Mouse (Mus musculus) MEL (cell line): ENCODE data around the gene Tgfbr3l. TPM values are rescaled to one million over a fixed set of nuclear protein-coding genes. Genes with fewer than 3 reads are reported as not detected.

Experiments used
- DNase-seq: peaks from one replicate; pipeline ENCODE4 v3.0.0; 2011; ENCODE audit warnings: low read depth, low spot score
- H3K27ac ChIP-seq: 2 replicates; pipeline ENCODE4 v1.5.1; 2012; ENCODE audit warnings: low read depth, mild to moderate bottlenecking, control low read depth, low read length, moderate library complexity; ENCODE audit not compliant: control insufficient read depth
- H3K27me3 ChIP-seq, 2 experiments: fragments of 150-350 bp in 1 of 2; sonication (generic) in 1 of 2; 2 replicates each; pipeline ENCODE4 v1.6.1; 2012; ENCODE audit warnings: low read length in 2 of 2, mild to moderate bottlenecking in 2 of 2, improper control_type of control experiment in 1 of 2, moderate library complexity in 1 of 2; ENCODE audit not compliant: insufficient read depth in 2 of 2, control insufficient read depth in 1 of 2
- H3K36me3 ChIP-seq, 2 experiments: 2 replicates each; pipeline ENCODE4 v1.6.1; 2012 to 2014; ENCODE audit warnings: low read length in 2 of 2, improper control_type of control experiment in 1 of 2, inconsistent platforms in 1 of 2, mild to moderate bottlenecking in 1 of 2; ENCODE audit not compliant: insufficient read depth in 2 of 2, control insufficient read depth in 1 of 2
- H3K4me1 ChIP-seq, 2 experiments: fragments of 150-350 bp in 1 of 2; sonication (generic) in 1 of 2; 2 replicates each; pipeline ENCODE4 v1.6.1; 2012; ENCODE audit warnings: low read length in 2 of 2, improper control_type of control experiment in 1 of 2, mild to moderate bottlenecking in 1 of 2; ENCODE audit not compliant: insufficient read depth in 2 of 2, control insufficient read depth in 1 of 2
- H3K4me3 ChIP-seq, 2 experiments: fragments of 150-350 bp in 1 of 2; sonication (generic) in 1 of 2; 2 replicates each; pipeline ENCODE4 v1.5.1; 2012; ENCODE audit warnings: low read depth in 2 of 2, low read length in 2 of 2, mild to moderate bottlenecking in 2 of 2, moderate library complexity in 2 of 2, control low read depth in 1 of 2, improper control_type of control experiment in 1 of 2; ENCODE audit not compliant: control insufficient read depth in 1 of 2, insufficient read depth in 1 of 2
- H3K79me2 ChIP-seq: 2 replicates; pipeline ENCODE4 v1.6.1; 2012; ENCODE audit warnings: mild to moderate bottlenecking, low read length, moderate library complexity; ENCODE audit not compliant: control insufficient read depth, poor library complexity, insufficient read depth
- H3K9ac ChIP-seq: 2 replicates; pipeline ENCODE4 v1.6.1; 2012; ENCODE audit warnings: low read depth, mild to moderate bottlenecking, control low read depth, low read length, moderate library complexity; ENCODE audit not compliant: control insufficient read depth, poor library complexity, severe bottlenecking
- H3K9me3 ChIP-seq: fragments of 150-350 bp; sonication (generic); replicated peaks from 2 replicates; pipeline ENCODE4 v1.6.1; 2012; ENCODE audit warnings: mild to moderate bottlenecking, low read length, improper control_type of control experiment, moderate library complexity; ENCODE audit not compliant: insufficient read depth
- CTCF ChIP-seq, 3 experiments: IDR thresholded peaks in 2 of 3; conservative IDR thresholded peaks in 1 of 3; 2 replicates each; pipeline ENCODE4 v1.5.1; 2011 to 2012; ENCODE audit warnings: low read length in 3 of 3, low read depth in 2 of 3, mild to moderate bottlenecking in 2 of 3, improper control_type of control experiment in 1 of 3, inconsistent platforms in 1 of 3, mixed read lengths in 1 of 3, moderate library complexity in 1 of 3; ENCODE audit not compliant: control insufficient read depth in 1 of 3, insufficient read depth in 1 of 3, poor library complexity in 1 of 3, severe bottlenecking in 1 of 3
- EP300 ChIP-seq, 2 experiments: IDR thresholded peaks; 2 replicates each; pipeline ENCODE4 v1.6.1; 2011; ENCODE audit warnings: improper control_type of control experiment in 2 of 2, low read length in 2 of 2, low read depth in 1 of 2, mild to moderate bottlenecking in 1 of 2
- ETS1 ChIP-seq: IDR thresholded peaks from 2 replicates; pipeline ENCODE4 v1.6.1; 2012; ENCODE audit warnings: low read depth, mild to moderate bottlenecking, inconsistent platforms, low read length, improper control_type of control experiment, moderate library complexity
- GABPA ChIP-seq: IDR thresholded peaks from 2 replicates; pipeline ENCODE4 v1.6.1; 2012; ENCODE audit warnings: low read depth, mild to moderate bottlenecking, inconsistent platforms, low read length, improper control_type of control experiment, moderate library complexity
- KAT2A ChIP-seq: conservative IDR thresholded peaks from 2 replicates; pipeline ENCODE4 v1.6.1; 2012; ENCODE audit warnings: low read depth, low read length, improper control_type of control experiment, inconsistent platforms
- MAFK ChIP-seq: IDR thresholded peaks from 2 replicates; pipeline ENCODE4 v1.6.1; 2011; ENCODE audit warnings: low read depth, mild to moderate bottlenecking, low read length, improper control_type of control experiment, borderline replicate concordance
- MAZ ChIP-seq: IDR thresholded peaks from 2 replicates; pipeline ENCODE4 v1.6.1; 2012; ENCODE audit warnings: low read depth, mild to moderate bottlenecking, inconsistent platforms, low read length, improper control_type of control experiment
- MEF2A ChIP-seq: IDR thresholded peaks from 2 replicates; pipeline ENCODE4 v1.6.1; 2014; ENCODE audit warnings: low read depth, mild to moderate bottlenecking, inconsistent platforms, low read length, improper control_type of control experiment; ENCODE audit not compliant: poor library complexity, insufficient replicate concordance, severe bottlenecking; ENCODE audit errors: extremely low read depth
- MYB ChIP-seq: IDR thresholded peaks from 2 replicates; pipeline ENCODE4 v1.6.1; 2011; ENCODE audit warnings: mild to moderate bottlenecking, low read depth, low read length, improper control_type of control experiment
- NELFE ChIP-seq: IDR thresholded peaks from 2 replicates; pipeline ENCODE4 v1.6.1; 2011; ENCODE audit warnings: low read depth, low read length, improper control_type of control experiment
- POLR2AphosphoS2 ChIP-seq: IDR thresholded peaks from 2 replicates; pipeline ENCODE4 v1.6.1; 2011; ENCODE audit warnings: low read length, improper control_type of control experiment
- SIN3A ChIP-seq: IDR thresholded peaks from 2 replicates; pipeline ENCODE4 v1.6.1; 2012; ENCODE audit warnings: low read length, improper control_type of control experiment, inconsistent platforms
- SMC3 ChIP-seq: IDR thresholded peaks from 2 replicates; pipeline ENCODE4 v1.6.1; 2011; ENCODE audit warnings: low read depth, low read length, improper control_type of control experiment
- UBTF ChIP-seq: IDR thresholded peaks from 2 replicates; pipeline ENCODE4 v1.6.1; 2012; ENCODE audit warnings: low read depth, mild to moderate bottlenecking, inconsistent platforms, low read length, improper control_type of control experiment, moderate library complexity, borderline replicate concordance; ENCODE audit not compliant: insufficient read depth
- USF1 ChIP-seq: IDR thresholded peaks from 2 replicates; pipeline ENCODE4 v1.6.1; 2014; ENCODE audit warnings: low read depth, mild to moderate bottlenecking, inconsistent platforms, low read length, improper control_type of control experiment, moderate library complexity
- USF2 ChIP-seq, 2 experiments: IDR thresholded peaks; 2 replicates each; pipeline ENCODE4 v1.6.1; 2011 to 2012; ENCODE audit warnings: improper control_type of control experiment in 2 of 2, low read length in 2 of 2, borderline replicate concordance in 1 of 2, inconsistent platforms in 1 of 2, low read depth in 1 of 2, mild to moderate bottlenecking in 1 of 2; ENCODE audit not compliant: insufficient read depth in 1 of 2
- polyA plus RNA-seq, 2 experiments: library from polyadenylated mRNA; stranded (reverse) in 1 of 2; unstranded in 1 of 2; fragments of >175 nt in 1 of 2; fragments of >200 nt in 1 of 2; gene quantifications; 2 replicates each; pipeline versions ENCODE4 v1.2.1 to v1.2.4; 2012; ENCODE audit warnings: low replicate concordance in 2 of 2, low read depth in 1 of 2; ENCODE audit not compliant: insufficient read length in 2 of 2, insufficient read depth in 1 of 2, missing spikeins in 1 of 2
- total RNA-seq: library from RNA; depleted of rRNA; stranded (reverse); fragments of 300-350 nt; gene quantifications from 2 replicates; pipeline ENCODE4 v1.2.3, GENCODE M21; 2012; rRNA removed

Gene Tgfbr3l
- total RNA-seq (2.2 TPM in 2 replicates), polyA plus RNA-seq (10 to 100 TPM in 1 of 2 experiments, not detected in 1; 14.2 TPM)

- H3K36me3 ChIP-seq, result peaks cover 3 to 4% of the 10 kb centered on the region in 2 experiments; a peak in 1 of 4 replicates
- H3K9ac ChIP-seq, result no peak within 1 kb of the TSS
- H3K27me3 ChIP-seq, result no peaks in the 10 kb centered on the region
- no peak for DNase-seq
- no peak within 1 kb of the TSS for H3K27ac ChIP-seq
- no peak within 1 kb of the TSS for H3K4me3 ChIP-seq
- TF ChIP-seq POLR2AphosphoS2 (no peak), UBTF (no peak), GABPA (no peak), USF2 (IDR thresholded peaks at IDR 0.05; ENCODE audit: borderline replicate concordance in 1 of 2, insufficient read depth in 1 of 2, low read depth in 1 of 2, low read length in 2 of 2) (no peak), USF1 (no peak)
- peaks cover under 1% of the 10 kb centered on the region; the same call in 1 of the 2 replicates for H3K79me2 ChIP-seq
- H3K9me3 ChIP-seq, result no peaks in the 10 kb centered on the region
- peaks cover 0 to 9% of the 10 kb centered on the region in 2 experiments; a peak in 2 of 4 replicates for H3K4me1 ChIP-seq
Observed at GRCm38 (mm10) chr8:4247951-4248540, at the start of gene Tgfbr3l. Tgfbr3l (plus strand) TSS chr8:4248214.

DNA sequence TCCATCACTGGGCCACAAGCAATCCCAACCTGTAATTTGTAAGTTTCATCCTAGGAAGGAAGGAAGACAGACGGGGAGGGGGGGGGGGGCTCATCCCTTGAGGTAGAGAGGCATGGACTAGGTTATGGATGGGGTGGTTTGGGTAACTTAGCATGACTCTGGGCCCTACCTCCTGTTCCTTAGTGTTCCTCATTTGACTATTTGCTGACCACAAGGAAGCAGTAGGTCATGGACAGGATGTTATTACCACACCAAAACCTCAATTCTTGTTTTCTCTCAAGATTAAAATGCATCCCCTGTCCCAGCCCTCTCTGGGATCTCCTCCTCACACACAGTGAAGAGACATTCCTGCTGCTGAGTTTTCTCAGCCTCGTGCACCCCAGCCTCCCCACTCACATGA is 46.7 kb upstream of the Tgfbr3l start:
- no peaks in the 10 kb centered on the region for H3K79me2 ChIP-seq
- H3K4me1 ChIP-seq, result no peaks in the 10 kb centered on the region
- H3K36me3 ChIP-seq, result no peaks in the 10 kb centered on the region
- no peak for DNase-seq
- no peaks in the 10 kb centered on the region for H3K27me3 ChIP-seq
- H3K4me3 ChIP-seq, result no peak overlapping the region
- no peak overlapping the region for H3K27ac ChIP-seq
- no peaks in the 10 kb centered on the region for H3K9me3 ChIP-seq
- H3K9ac ChIP-seq, result no peak overlapping the region
- TF ChIP-seq SMC3 (no peak), MEF2A (no peak), POLR2AphosphoS2 (no peak), MAFK (no peak), KAT2A (no peak), USF2 (IDR thresholded peaks at IDR 0.05; ENCODE audit: borderline replicate concordance in 1 of 2, insufficient read depth in 1 of 2, low read depth in 1 of 2, low read length in 2 of 2) (no peak), ETS1 (no peak), MYB (no peak), USF1 (no peak), EP300 (IDR thresholded peaks at IDR 0.05; ENCODE audit: low read depth in 1 of 2, low read length in 2 of 2) (no peak), MAZ (no peak), CTCF (IDR thresholded peaks at IDR 0.05 in 2 of 3, conservative IDR thresholded peaks at IDR 0.05 in 1 of 3; ENCODE audit: control insufficient read depth in 1 of 3, insufficient read depth in 1 of 3, low read depth in 2 of 3, low read length in 3 of 3, poor library complexity in 1 of 3, severe bottlenecking in 1 of 3) (no peak), SIN3A (no peak), NELFE (no peak)
- TF ChIP-seq, all 39 proteins: peak for 0
